Mouse (Mus musculus): ENCODE measurements around the gene Defa32. TPM values are rescaled to one million over a fixed set of nuclear protein-coding genes. Genes with fewer than 3 reads are reported as not detected.
"Not testable (repeated sequence)": the region's sequence is repeated elsewhere in the genome, so short reads cannot be mapped to it uniquely, and the experiment has no call there.

Defa32 gene
- not detected in 2 replicates for polyA plus RNA-seq (2012; rRNA removed)

GRCm38 (mm10) chr8:21528732-21529131 is at the start of gene Defa32:
Gene Defa32 (plus strand): TSS chr8:21529032.
- DNase-seq (ENCODE audit: low read depth), result not testable (repeated sequence)

GRCm38 (mm10) chr8:21508958-21509357 is 19.9 kb upstream of the Defa32 start, which contains the start of gene Defa20:
Gene Defa20 (plus strand): TSS chr8:21509258.
- not testable (repeated sequence) for DNase-seq (ENCODE audit: low read depth)

GRCm38 (mm10) chr8:21565086-21565485 is 36.3 kb downstream of the Defa32 start, which contains the start of gene Defa37:
Gene Defa37 (plus strand): TSS chr8:21565386.
- DNase-seq (ENCODE audit: low read depth), result not testable (repeated sequence)

Other genes with a start within 250 kb of the Defa32 start
- not detected in 2 replicates for gene Defa27, start 213.5 kb upstream of the Defa32 start, polyA plus RNA-seq (2012; rRNA removed)
- not detected in 2 replicates for gene Defa29, start 202.0 kb upstream of the Defa32 start, polyA plus RNA-seq (2012; rRNA removed)
- gene Defa2, start 150.5 kb upstream of the Defa32 start, polyA plus RNA-seq (2012; rRNA removed), result not detected in 2 replicates
- not detected in 2 replicates for gene Defa33, start 137.2 kb upstream of the Defa32 start, polyA plus RNA-seq (2012; rRNA removed)
- gene Defa36, start 101.6 kb upstream of the Defa32 start, polyA plus RNA-seq (2012; rRNA removed), result not detected in 2 replicates
- not detected in 2 replicates for gene Gm7849, start 72.5 kb upstream of the Defa32 start, polyA plus RNA-seq (2012; rRNA removed)
- gene Defa20, start 19.8 kb upstream of the Defa32 start, polyA plus RNA-seq (2012; rRNA removed), result not detected in 2 replicates
- not detected in 2 replicates for gene Defa37, start 36.4 kb downstream of the Defa32 start, polyA plus RNA-seq (2012; rRNA removed)
- not detected in 2 replicates for gene Defa28, start 54.0 kb downstream of the Defa32 start, polyA plus RNA-seq (2012; rRNA removed)
- gene Gm7861, start 65.5 kb downstream of the Defa32 start, polyA plus RNA-seq (2012; rRNA removed), result not detected in 2 replicates
- not detected in 2 replicates for gene Defa26, start 89.2 kb downstream of the Defa32 start, polyA plus RNA-seq (2012; rRNA removed)
- gene Defa17, start 126.7 kb downstream of the Defa32 start, polyA plus RNA-seq (2012; rRNA removed), result not detected in 2 replicates
- not detected in 2 replicates for gene Defa34, start 136.8 kb downstream of the Defa32 start, polyA plus RNA-seq (2012; rRNA removed)
- 0.34 and 0.41 TPM in 2 replicates for gene AY761184, start 174.6 kb downstream of the Defa32 start, polyA plus RNA-seq (2012; rRNA removed)
- gene Defa24, start 205.5 kb downstream of the Defa32 start, polyA plus RNA-seq (2012; rRNA removed), result not detected in 2 replicates